Mouse (Mus musculus): ENCODE data around the gene Srf. TPM values are rescaled to one million over a fixed set of nuclear protein-coding genes. Genes with fewer than 3 reads are reported as not detected.
"Not testable (repeated sequence)": the region's sequence is repeated elsewhere in the genome, so short reads cannot be mapped to it uniquely, and the experiment has no call there.

Gene Srf
- polyA plus RNA-seq, 1 experiment from 2014 or later = 8.2 TPM

GRCm38 (mm10) chr17:46559146-46559545, 3.2 kb upstream of the Srf start:
- 87% methylated on average over 6 of the region's 6 CpGs for WGBS
- ATAC-seq (ENCODE audit: low FRiP score, low TSS enrichment) = no peak
- H3K27ac ChIP-seq (ENCODE audit: low read length) = no peak overlapping the region
- H3K9me3 ChIP-seq (ENCODE audit: low read length) = no peaks in the 10 kb centered on the region
- H3K4me1 ChIP-seq (ENCODE audit: insufficient read depth, low read length) = peaks cover 18% of the 10 kb centered on the region
- H3K4me3 ChIP-seq (ENCODE audit: low read length) = no peak overlapping the region
- H3K4me2 ChIP-seq (replicated peaks; ENCODE audit: low read depth, low read length) = no peak overlapping the region
- no peak overlapping the region for H3K9ac ChIP-seq (replicated peaks; ENCODE audit: low read length)
- H3K27me3 ChIP-seq (ENCODE audit: insufficient read depth, low read length) = no peaks in the 10 kb centered on the region
- H3K36me3 ChIP-seq (ENCODE audit: insufficient read depth, low read length) = peaks cover 4% of the 10 kb centered on the region

- WGBS = 88% methylated on average over 5 of the region's 5 CpGs
Measured at GRCm38 (mm10) chr17:46558151-46558550, 2.2 kb upstream of the Srf start.

GRCm38 (mm10) chr17:46557321-46557720, 1.3 kb upstream of the Srf start:
- Histone ChIP-seq H3K4me1 (ENCODE audit: insufficient read depth, low read length) (peaks cover 34% of the 10 kb centered on the region), H3K27ac (ENCODE audit: low read length) (peak overlapping the region; percentile 93), H3K9ac (replicated peaks; ENCODE audit: low read length) (peak overlapping the region; percentile 65; the same call in 1 of the 2 replicates), H3K4me2 (replicated peaks; ENCODE audit: low read depth, low read length) (peak overlapping the region; percentile 69)
- H3K9me3 ChIP-seq (ENCODE audit: low read length); H3K36me3 ChIP-seq (ENCODE audit: insufficient read depth, low read length); H3K4me3 ChIP-seq (ENCODE audit: low read length); H3K27me3 ChIP-seq (ENCODE audit: insufficient read depth, low read length); ATAC-seq (ENCODE audit: low FRiP score, low TSS enrichment): not testable (repeated sequence)

More at GRCm38 (mm10) chr17:46558151-46558550, 2.2 kb upstream of the Srf start:
- Histone ChIP-seq H3K36me3 (ENCODE audit: insufficient read depth, low read length) (no peaks in the 10 kb centered on the region), H3K9ac (replicated peaks; ENCODE audit: low read length) (no peak overlapping the region), H3K9me3 (ENCODE audit: low read length) (no peaks in the 10 kb centered on the region), H3K4me3 (ENCODE audit: low read length) (no peak overlapping the region), H3K27ac (ENCODE audit: low read length) (no peak overlapping the region), H3K27me3 (ENCODE audit: insufficient read depth, low read length) (no peaks in the 10 kb centered on the region), H3K4me2 (replicated peaks; ENCODE audit: low read depth, low read length) (no peak overlapping the region), H3K4me1 (ENCODE audit: insufficient read depth, low read length) (peaks cover 28% of the 10 kb centered on the region)
- no peak for ATAC-seq (ENCODE audit: low FRiP score, low TSS enrichment)

GRCm38 (mm10) chr17:46556584-46556945, 590 bp upstream of the Srf start:
- H3K27ac ChIP-seq (ENCODE audit: low read length) = peak overlapping the region; percentile 93
- peaks cover 7% of the 10 kb centered on the region for H3K36me3 ChIP-seq (ENCODE audit: insufficient read depth, low read length)
- H3K9me3 ChIP-seq (ENCODE audit: low read length) = no peaks in the 10 kb centered on the region
- peak; percentile 37 for ATAC-seq (ENCODE audit: low FRiP score, low TSS enrichment)
- peak overlapping the region; percentile 76 for H3K4me3 ChIP-seq (ENCODE audit: low read length)
- WGBS = 0% methylated on average over 11 of the region's 11 CpGs
- H3K4me2 ChIP-seq (replicated peaks; ENCODE audit: low read depth, low read length) = peak overlapping the region; percentile 69
- peaks cover 38% of the 10 kb centered on the region for H3K4me1 ChIP-seq (ENCODE audit: insufficient read depth, low read length)
- H3K9ac ChIP-seq (replicated peaks; ENCODE audit: low read length) = peak overlapping the region; percentile 65
- no peaks in the 10 kb centered on the region for H3K27me3 ChIP-seq (ENCODE audit: insufficient read depth, low read length)

GRCm38 (mm10) chr17:46554977-46555672, 850 bp downstream of the Srf start:
- H3K27me3 ChIP-seq (ENCODE audit: insufficient read depth, low read length) = no peaks in the 10 kb centered on the region
- H3K4me1 ChIP-seq (ENCODE audit: insufficient read depth, low read length) = peaks cover 38% of the 10 kb centered on the region
- H3K4me2 ChIP-seq (replicated peaks; ENCODE audit: low read depth, low read length) = peak overlapping the region; percentile 86
- H3K27ac ChIP-seq (ENCODE audit: low read length) = peak overlapping the region; percentile 94
- H3K9me3 ChIP-seq (ENCODE audit: low read length) = no peaks in the 10 kb centered on the region
- under 1% methylated on average over 62 of the region's 75 CpGs for WGBS
- peak overlapping the region; percentile 76 for H3K4me3 ChIP-seq (ENCODE audit: low read length)
- ATAC-seq (ENCODE audit: low FRiP score, low TSS enrichment) = no peak
- H3K36me3 ChIP-seq (ENCODE audit: insufficient read depth, low read length) = peaks cover 20% of the 10 kb centered on the region
- H3K9ac ChIP-seq (replicated peaks; ENCODE audit: low read length) = peak overlapping the region; percentile 95

- Histone ChIP-seq H3K4me1 (ENCODE audit: insufficient read depth, low read length) (peaks cover 38% of the 10 kb centered on the region), H3K9ac (replicated peaks; ENCODE audit: low read length) (peak overlapping the region; percentile 95), H3K9me3 (ENCODE audit: low read length) (no peaks in the 10 kb centered on the region), H3K27me3 (ENCODE audit: insufficient read depth, low read length) (no peaks in the 10 kb centered on the region), H3K4me3 (ENCODE audit: low read length) (peak overlapping the region; percentile 76), H3K27ac (ENCODE audit: low read length) (peak overlapping the region; percentile 94), H3K4me2 (replicated peaks; ENCODE audit: low read depth, low read length) (peak overlapping the region; percentile 86), H3K36me3 (ENCODE audit: insufficient read depth, low read length) (peaks cover 25% of the 10 kb centered on the region)
- no peak for ATAC-seq (ENCODE audit: low FRiP score, low TSS enrichment)
- WGBS = 0% methylated on average over 11 of the region's 11 CpGs
Measured at GRCm38 (mm10) chr17:46554646-46554976, 1.4 kb downstream of the Srf start.

GRCm38 (mm10) chr17:46553926-46554325, 2.0 kb downstream of the Srf start:
- H3K27me3 ChIP-seq (ENCODE audit: insufficient read depth, low read length) = no peaks in the 10 kb centered on the region
- peak overlapping the region; percentile 95 for H3K9ac ChIP-seq (replicated peaks; ENCODE audit: low read length)
- H3K9me3 ChIP-seq (ENCODE audit: low read length) = no peaks in the 10 kb centered on the region
- WGBS = 49% methylated on average over 3 of the region's 3 CpGs
- peaks cover 38% of the 10 kb centered on the region for H3K4me1 ChIP-seq (ENCODE audit: insufficient read depth, low read length)
- ATAC-seq (ENCODE audit: low FRiP score, low TSS enrichment) = no peak
- peak overlapping the region; percentile 86 for H3K4me2 ChIP-seq (replicated peaks; ENCODE audit: low read depth, low read length)
- H3K36me3 ChIP-seq (ENCODE audit: insufficient read depth, low read length) = peaks cover 30% of the 10 kb centered on the region
- peak overlapping the region; percentile 76 for H3K4me3 ChIP-seq (ENCODE audit: low read length)
- H3K27ac ChIP-seq (ENCODE audit: low read length) = peak overlapping the region; percentile 49; the same call in 1 of the 2 replicates

GRCm38 (mm10) chr17:46553469-46553868, 2.5 kb downstream of the Srf start:
- Histone ChIP-seq H3K9ac (replicated peaks; ENCODE audit: low read length) (peak overlapping the region; percentile 95), H3K9me3 (ENCODE audit: low read length) (no peaks in the 10 kb centered on the region), H3K27ac (ENCODE audit: low read length) (peak overlapping the region; percentile 49), H3K36me3 (ENCODE audit: insufficient read depth, low read length) (peaks cover 34% of the 10 kb centered on the region), H3K4me1 (ENCODE audit: insufficient read depth, low read length) (peaks cover 43% of the 10 kb centered on the region), H3K27me3 (ENCODE audit: insufficient read depth, low read length) (no peaks in the 10 kb centered on the region), H3K4me3 (ENCODE audit: low read length) (peak overlapping the region; percentile 76), H3K4me2 (replicated peaks; ENCODE audit: low read depth, low read length) (peak overlapping the region; percentile 86)
- WGBS = 47% methylated on average over 11 of the region's 11 CpGs
- no peak for ATAC-seq (ENCODE audit: low FRiP score, low TSS enrichment)

GRCm38 (mm10) chr17:46552841-46553423, 3.0 kb downstream of the Srf start:
- Histone ChIP-seq H3K36me3 (ENCODE audit: insufficient read depth, low read length) (peaks cover 40% of the 10 kb centered on the region), H3K27me3 (ENCODE audit: insufficient read depth, low read length) (no peaks in the 10 kb centered on the region), H3K4me1 (ENCODE audit: insufficient read depth, low read length) (peaks cover 47% of the 10 kb centered on the region), H3K27ac (ENCODE audit: low read length) (peak overlapping the region; percentile 49), H3K9me3 (ENCODE audit: low read length) (no peaks in the 10 kb centered on the region), H3K9ac (replicated peaks; ENCODE audit: low read length) (peak overlapping the region; percentile 10; the same call in 1 of the 2 replicates), H3K4me2 (replicated peaks; ENCODE audit: low read depth, low read length) (peak overlapping the region; percentile 86), H3K4me3 (ENCODE audit: low read length) (peak overlapping the region; percentile 76)
- 1% methylated on average over 24 of the region's 24 CpGs for WGBS
- ATAC-seq (ENCODE audit: low FRiP score, low TSS enrichment) = peak; percentile 64

GRCm38 (mm10) chr17:46552151-46552550, 3.8 kb downstream of the Srf start:
- 87% methylated on average over 7 of the region's 7 CpGs for WGBS
- no peak for ATAC-seq (ENCODE audit: low FRiP score, low TSS enrichment)
- Histone ChIP-seq H3K4me3 (ENCODE audit: low read length) (no peak overlapping the region; the same call in 1 of the 2 replicates), H3K36me3 (ENCODE audit: insufficient read depth, low read length) (peaks cover 40% of the 10 kb centered on the region), H3K4me2 (replicated peaks; ENCODE audit: low read depth, low read length) (peak overlapping the region; percentile 86), H3K27ac (ENCODE audit: low read length) (peak overlapping the region; percentile 3; the same call in 1 of the 2 replicates), H3K27me3 (ENCODE audit: insufficient read depth, low read length) (no peaks in the 10 kb centered on the region), H3K9ac (replicated peaks; ENCODE audit: low read length) (no peak overlapping the region), H3K4me1 (ENCODE audit: insufficient read depth, low read length) (peaks cover 49% of the 10 kb centered on the region), H3K9me3 (ENCODE audit: low read length) (no peaks in the 10 kb centered on the region)

Measured in kidney, embryonic 16.5 days (tissue).